Mouse (Mus musculus): ENCODE data around the gene Kif2c. TPM values are rescaled to one million over a fixed set of nuclear protein-coding genes. Genes with fewer than 3 reads are reported as not detected.
A peak's percentile ranks its signal among the peaks of the same experiment; 100 is the strongest.

Kif2c gene
- total and polyA plus RNA-seq, 3 experiments = 32.6 to 45.1 TPM; not detected in 1

DNA sequence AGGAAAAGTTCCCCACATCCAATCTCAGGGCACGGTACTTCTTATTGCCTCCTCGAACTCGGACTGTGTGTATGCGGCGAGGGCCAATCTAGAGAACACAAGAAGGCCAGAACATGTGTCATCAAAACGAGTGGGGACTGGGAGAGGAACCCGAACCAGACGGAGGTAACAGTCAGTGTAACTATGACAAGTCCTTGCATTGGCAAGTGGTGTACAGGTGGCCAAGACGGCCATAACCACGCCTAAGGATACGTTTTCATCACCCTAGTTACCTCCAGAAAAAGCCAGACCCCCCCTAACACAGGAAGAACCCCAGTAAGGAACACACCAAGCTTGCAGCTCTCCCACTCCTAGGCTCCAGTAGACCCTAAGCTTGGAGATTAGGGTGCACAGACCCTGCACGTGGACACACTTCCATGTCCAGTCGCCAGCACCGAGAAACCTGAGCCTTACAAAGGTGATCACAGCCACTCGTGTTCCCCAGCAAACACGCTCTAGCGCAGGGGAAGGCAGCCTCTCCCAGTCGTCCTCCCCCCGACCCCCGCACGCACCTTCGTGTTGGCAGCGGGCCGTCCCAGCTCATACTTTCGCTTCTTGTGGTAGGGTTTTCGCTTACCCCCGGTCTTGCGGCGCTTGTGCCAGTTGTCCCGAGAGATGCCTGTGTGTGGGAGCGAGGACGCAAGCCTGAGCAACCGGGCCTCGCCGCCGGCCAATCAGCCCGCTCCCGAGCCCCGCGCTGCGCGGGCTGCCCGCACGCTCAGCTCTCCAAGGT lies 27.2 kb downstream of the Kif2c start:
- Histone ChIP-seq H3K4me1 (ENCODE audit: control insufficient read depth in 1 of 2, insufficient read depth in 2 of 2, low read length in 2 of 2) (peaks cover 0 to 18% of the 10 kb centered on the region in 2 experiments; a peak in 2 of 4 replicates), H3K79me2 (ENCODE audit: control insufficient read depth, insufficient read depth, low read length, poor library complexity) (peaks cover 38% of the 10 kb centered on the region), H3K36me3 (ENCODE audit: control insufficient read depth in 1 of 2, insufficient read depth in 2 of 2, low read length in 2 of 2) (peaks cover 16 to 19% of the 10 kb centered on the region in 2 experiments), H3K9me3 (replicated peaks; ENCODE audit: insufficient read depth, low read length) (no peaks in the 10 kb centered on the region), H3K27ac (ENCODE audit: control insufficient read depth, low read depth, low read length) (peak overlapping the region; percentile 74), H3K4me3 (ENCODE audit: control insufficient read depth in 1 of 2, insufficient read depth in 1 of 2, low read depth in 2 of 2, low read length in 2 of 2) (peak overlapping the region; percentile 63 to 97), H3K9ac (ENCODE audit: control insufficient read depth, low read depth, low read length, poor library complexity, severe bottlenecking) (peak overlapping the region; percentile 99), H3K27me3 (ENCODE audit: control insufficient read depth in 1 of 2, insufficient read depth in 2 of 2, low read length in 2 of 2) (no peaks in the 10 kb centered on the region)
- peak; percentile 61 for DNase-seq (ENCODE audit: low read depth, low spot score)
- TF ChIP-seq MAX (IDR thresholded peaks at IDR 0.05; ENCODE audit: low read length) (no peak), MYC (IDR thresholded peaks at IDR 0.05; ENCODE audit: low read depth, low read length) (0 out of 2 replicates have a peak, but pooled peaks have one; percentile 50)

GRCm38 (mm10) chr4:117152714-117153113 lies 29.7 kb downstream of the Kif2c start:
- Histone ChIP-seq H3K4me1 (ENCODE audit: control insufficient read depth in 1 of 2, insufficient read depth in 2 of 2, low read length in 2 of 2) (peaks cover 0 to 18% of the 10 kb centered on the region in 2 experiments; a peak in 2 of 4 replicates), H3K27ac (ENCODE audit: control insufficient read depth, low read depth, low read length) (peak overlapping the region; percentile 46), H3K9me3 (replicated peaks; ENCODE audit: insufficient read depth, low read length) (no peaks in the 10 kb centered on the region), H3K9ac (ENCODE audit: control insufficient read depth, low read depth, low read length, poor library complexity, severe bottlenecking) (peak overlapping the region; percentile 99), H3K27me3 (ENCODE audit: control insufficient read depth in 1 of 2, insufficient read depth in 2 of 2, low read length in 2 of 2) (no peaks in the 10 kb centered on the region), H3K79me2 (ENCODE audit: control insufficient read depth, insufficient read depth, low read length, poor library complexity) (peaks cover 38% of the 10 kb centered on the region), H3K36me3 (ENCODE audit: control insufficient read depth in 1 of 2, insufficient read depth in 2 of 2, low read length in 2 of 2) (peaks cover 16 to 19% of the 10 kb centered on the region in 2 experiments), H3K4me3 (ENCODE audit: control insufficient read depth in 1 of 2, insufficient read depth in 1 of 2, low read depth in 2 of 2, low read length in 2 of 2) (peak overlapping the region; percentile 63 to 97)
- no peak for TF ChIP-seq SIN3A (IDR thresholded peaks at IDR 0.05; ENCODE audit: low read length)
- TF ChIP-seq POLR2AphosphoS2 (IDR thresholded peaks at IDR 0.05; ENCODE audit: low read length) = peak; percentile 55; the same call in 1 of the 2 replicates
- peak; percentile 48 for DNase-seq (ENCODE audit: low read depth, low spot score)

- H3K9me3 ChIP-seq (replicated peaks; ENCODE audit: insufficient read depth, low read length) = no peaks in the 10 kb centered on the region
- H3K27me3 ChIP-seq (ENCODE audit: control insufficient read depth in 1 of 2, insufficient read depth in 2 of 2, low read length in 2 of 2) = no peaks in the 10 kb centered on the region
- peaks cover 16 to 19% of the 10 kb centered on the region in 2 experiments for H3K36me3 ChIP-seq (ENCODE audit: control insufficient read depth in 1 of 2, insufficient read depth in 2 of 2, low read length in 2 of 2)
- peaks cover 0 to 18% of the 10 kb centered on the region in 2 experiments; a peak in 2 of 4 replicates for H3K4me1 ChIP-seq (ENCODE audit: control insufficient read depth in 1 of 2, insufficient read depth in 2 of 2, low read length in 2 of 2)
- H3K27ac ChIP-seq (ENCODE audit: control insufficient read depth, low read depth, low read length) = peak overlapping the region; percentile 0; the same call in 1 of the 2 replicates
- H3K4me3 ChIP-seq (ENCODE audit: control insufficient read depth in 1 of 2, insufficient read depth in 1 of 2, low read depth in 2 of 2, low read length in 2 of 2) = no peak overlapping the region
- no peak overlapping the region for H3K9ac ChIP-seq (ENCODE audit: control insufficient read depth, low read depth, low read length, poor library complexity, severe bottlenecking)
- peak; percentile 37 for DNase-seq (ENCODE audit: low read depth, low spot score)
- TF ChIP-seq E2F4 (IDR thresholded peaks at IDR 0.05; ENCODE audit: borderline replicate concordance, low read depth, low read length) (no peak), USF1 (IDR thresholded peaks at IDR 0.05; ENCODE audit: low read depth, low read length) (no peak), MAX (IDR thresholded peaks at IDR 0.05; ENCODE audit: low read length) (no peak), POLR2A (IDR thresholded peaks at IDR 0.05; ENCODE audit: control insufficient read depth in 1 of 2, insufficient read depth in 1 of 2, low read depth in 1 of 2, low read length in 2 of 2, poor library complexity in 1 of 2) (peak in 1 of 2 experiments; percentile 29; a peak in 1 of 4 replicates), ZNF384 (IDR thresholded peaks at IDR 0.05; ENCODE audit: low read depth, low read length) (no peak), EP300 (IDR thresholded peaks at IDR 0.05; ENCODE audit: low read depth in 1 of 2, low read length in 2 of 2) (no peak), POLR2AphosphoS2 (IDR thresholded peaks at IDR 0.05; ENCODE audit: low read length) (peak; percentile 21), TCF12 (IDR thresholded peaks at IDR 0.05; ENCODE audit: low read depth, low read length) (no peak)
- peaks cover 38% of the 10 kb centered on the region for H3K79me2 ChIP-seq (ENCODE audit: control insufficient read depth, insufficient read depth, low read length, poor library complexity)
Measured at GRCm38 (mm10) chr4:117151416-117151815, 31.0 kb downstream of the Kif2c start.
